Mouse (Mus musculus) olfactory bulb, adult 2 months (tissue): Measurements from ENCODE around the gene Itpkc.

ENCODE experiments used
- CTCF ChIP-seq: fragments of 200-500 bp; IDR thresholded peaks from 2 replicates; pipeline ENCODE4 v1.5.1; 2012; ENCODE audit warnings: low read depth, mild to moderate bottlenecking, low read length, moderate library complexity; ENCODE audit not compliant: insufficient read depth
- POLR2A ChIP-seq: fragments of 200-500 bp; IDR thresholded peaks from 2 replicates; pipeline ENCODE4 v1.6.1; 2012; ENCODE audit warnings: mild to moderate bottlenecking, low read depth, low read length, moderate library complexity; ENCODE audit not compliant: insufficient read depth

DNA sequence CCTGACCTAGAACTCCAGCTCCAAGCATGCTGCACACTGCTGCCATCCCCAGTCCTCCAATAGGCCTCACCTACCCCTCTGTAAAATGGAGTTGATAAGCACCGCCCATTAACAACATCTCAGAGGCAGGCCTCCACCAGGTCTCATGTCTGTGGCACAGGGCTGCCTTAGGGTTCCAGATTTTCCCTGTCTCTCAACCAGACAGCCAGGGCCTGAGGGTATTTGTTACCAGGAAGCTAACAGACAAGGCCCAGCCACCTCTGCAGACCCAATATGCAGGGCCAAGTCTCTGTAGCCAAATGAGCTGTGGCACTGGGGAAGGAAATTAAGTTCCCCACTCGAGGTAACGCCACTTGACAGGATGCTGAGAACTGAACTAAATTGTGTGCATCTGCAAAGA, 67.5 kb downstream of the Itpkc start:
- no peak for TF ChIP-seq CTCF
- TF ChIP-seq POLR2A = no peak
